Mouse (Mus musculus) lung, postnatal 25 days (tissue): Measurements from ENCODE around the gene Metap2.
"Not testable (repeated sequence)": the region's sequence is repeated elsewhere in the genome, so short reads cannot be mapped to it uniquely, and the experiment has no call there.

Experiments
- DNase-seq: peaks from one replicate; pipeline ENCODE4 v3.0.0; 2022; ENCODE audit warnings: low spot score

Metap2 gene

DNA sequence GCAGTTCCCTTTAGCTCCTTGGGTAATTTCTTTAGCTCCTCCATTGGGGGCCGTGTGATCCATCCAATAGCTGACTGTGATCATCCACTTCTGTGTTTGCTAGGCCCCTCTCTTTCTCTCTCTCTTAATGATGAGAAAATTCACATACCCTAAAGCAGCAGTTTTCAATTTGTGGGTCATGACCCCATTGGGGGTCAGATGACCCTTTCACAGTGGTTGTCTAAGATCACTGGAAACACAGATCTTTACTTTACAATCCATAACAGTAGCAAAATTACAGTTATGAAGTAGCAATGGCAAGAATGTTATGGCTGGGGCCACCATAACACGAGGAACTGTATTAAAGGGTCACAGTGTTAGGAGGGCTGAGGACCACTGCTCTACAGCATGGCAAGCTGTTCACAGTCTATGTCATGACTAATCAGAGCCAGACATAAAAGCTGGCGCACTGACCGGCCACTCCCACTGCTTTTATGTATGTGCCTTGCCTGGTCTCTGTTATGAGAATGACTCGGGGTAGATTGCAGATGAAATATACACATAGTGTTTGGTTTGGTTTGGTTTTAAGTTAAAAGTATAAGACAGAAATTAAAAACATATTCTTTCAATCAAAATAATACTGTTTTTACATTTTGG lies 13.0 kb upstream of the Metap2 start:
- DNase-seq, result no peak

DNA sequence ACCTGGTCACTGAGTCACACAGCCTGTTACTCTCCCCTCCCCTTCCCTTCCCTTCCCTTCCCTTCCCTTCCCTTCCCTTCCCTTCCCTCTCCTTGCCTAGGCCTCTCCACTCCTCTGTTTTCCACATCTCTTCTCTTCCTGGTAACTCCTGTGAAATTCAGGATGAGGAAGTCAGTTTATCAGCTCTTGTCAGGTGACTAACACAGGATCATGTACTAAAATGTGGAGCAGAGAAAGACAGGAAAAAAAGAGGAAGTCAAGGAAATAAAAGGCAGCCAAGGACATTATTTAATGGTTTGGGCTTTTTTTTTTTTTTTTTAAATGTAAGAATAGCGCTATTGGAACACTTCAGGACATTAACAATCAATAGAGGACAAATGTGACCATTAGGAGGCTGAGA lies 12.1 kb upstream of the Metap2 start:
- DNase-seq, result no peak

DNA sequence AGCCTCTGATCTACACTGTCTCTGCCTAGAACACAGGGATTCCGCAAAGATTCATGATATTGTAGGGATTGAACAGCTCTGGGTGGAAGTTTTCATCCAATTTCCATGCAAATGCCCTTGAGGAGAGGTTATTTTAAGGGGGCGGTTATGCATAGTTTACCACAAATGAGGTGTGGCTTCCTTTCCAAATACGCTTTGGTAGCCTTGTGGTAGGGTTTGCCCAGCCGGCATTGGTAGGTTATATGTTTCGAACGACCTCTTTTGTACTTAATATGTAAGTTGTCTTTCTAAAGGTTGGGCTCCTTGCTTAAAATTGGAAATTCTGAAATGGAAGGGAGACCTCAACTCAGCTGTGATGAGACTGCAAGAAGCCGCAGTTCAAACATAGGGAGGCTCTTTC lies 11.6 kb upstream of the Metap2 start:
- DNase-seq, result no peak

DNA sequence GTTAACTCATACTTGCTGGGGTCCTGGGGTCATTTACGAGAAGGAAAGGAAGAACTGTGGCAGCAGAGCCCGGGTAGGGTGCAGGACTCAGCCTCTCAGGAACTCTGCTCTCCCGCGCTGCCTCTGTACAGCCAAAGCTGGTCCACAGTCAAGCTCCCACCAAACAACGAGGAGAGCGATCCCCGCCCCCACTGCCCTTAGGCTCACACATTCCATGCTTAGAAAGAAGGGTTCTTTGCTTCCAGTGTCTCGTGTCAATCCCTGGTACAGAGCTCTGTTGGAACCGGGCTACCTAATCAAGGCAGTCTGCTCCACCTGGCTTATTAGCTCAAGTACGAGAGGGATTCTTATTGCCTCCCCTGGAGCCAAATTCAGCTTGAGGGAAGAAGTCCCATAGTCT lies 10.5 kb upstream of the Metap2 start:
- no peak for DNase-seq

DNA sequence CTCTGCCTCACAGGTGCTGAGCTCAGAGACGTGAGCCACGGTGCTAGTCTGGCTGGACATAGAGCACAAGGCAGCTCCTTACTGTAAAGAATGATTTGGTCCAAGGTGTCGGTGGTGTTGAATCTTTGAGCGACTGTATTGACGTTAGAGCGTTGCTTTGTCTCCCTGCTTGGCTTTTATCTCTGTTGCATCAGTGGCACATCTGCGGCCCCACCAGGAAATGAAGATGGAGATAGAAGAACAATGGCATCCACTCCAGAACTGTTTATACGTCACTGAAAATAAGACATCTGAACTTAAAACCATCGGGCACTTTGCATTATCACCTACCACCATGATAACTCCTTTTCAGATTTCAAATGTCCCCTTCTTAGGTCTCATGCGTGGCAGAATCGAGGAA lies 3.0 kb upstream of the Metap2 start:
- DNase-seq, result no peak

DNA sequence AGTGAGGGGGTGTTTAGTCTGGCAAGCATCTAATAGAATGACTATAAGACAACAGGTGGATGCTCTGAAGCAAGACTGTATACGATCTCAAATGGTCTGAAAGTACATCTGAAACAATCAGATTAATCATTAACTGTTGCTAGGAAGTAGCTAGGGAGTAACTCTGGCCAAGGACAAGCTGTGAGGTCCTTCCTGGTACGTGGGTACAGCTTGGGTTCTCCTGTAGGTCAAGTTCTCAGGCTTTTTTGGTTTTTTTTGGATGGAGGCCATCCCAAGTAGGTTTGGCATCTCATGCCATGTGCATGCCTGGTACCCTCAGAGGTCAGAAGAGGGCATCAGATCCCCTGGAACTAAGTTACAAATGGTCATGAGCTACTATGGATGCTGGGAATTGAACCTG lies 2.4 kb upstream of the Metap2 start:
- peak; percentile 36 for DNase-seq

DNA sequence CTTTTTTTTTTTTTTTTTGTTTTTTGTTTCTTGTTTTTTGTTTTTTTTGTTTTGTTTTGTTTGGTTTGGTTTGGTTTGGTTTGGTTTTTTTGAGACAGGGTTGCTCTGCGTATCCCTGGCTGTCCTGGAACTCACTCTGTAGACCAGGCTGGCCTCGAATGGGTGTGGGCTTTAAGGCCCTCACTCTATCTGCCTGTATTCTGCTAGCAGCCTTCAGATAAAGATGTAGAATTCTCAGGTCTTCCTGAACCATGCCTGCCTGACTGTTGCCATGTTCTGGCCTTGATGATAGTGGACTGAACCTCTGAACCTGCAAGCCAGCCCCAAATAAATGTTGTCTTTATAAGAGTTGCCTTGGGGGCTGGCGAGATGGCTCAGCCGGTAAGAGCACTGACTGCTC lies 4.3 kb downstream of the Metap2 start:
- no peak for DNase-seq

DNA sequence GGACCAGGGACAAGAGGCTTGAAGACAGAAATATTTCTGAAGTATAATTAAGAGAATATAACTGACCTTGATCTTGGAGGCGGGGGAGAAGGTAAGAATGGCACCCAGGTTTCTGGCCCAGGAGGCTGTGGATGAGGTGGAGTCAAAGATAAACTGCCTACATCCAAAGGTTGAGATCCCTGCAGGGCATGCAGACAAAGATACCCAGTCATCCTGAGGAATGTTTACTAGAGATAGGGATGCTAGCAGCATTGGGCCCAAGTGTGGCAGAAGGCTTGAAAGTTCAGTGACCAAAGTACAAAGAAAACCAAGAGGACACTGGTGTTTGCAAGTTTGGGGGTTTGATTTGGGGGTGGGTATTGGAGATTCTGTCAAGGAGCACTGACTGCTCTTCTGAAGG lies 5.9 kb downstream of the Metap2 start:
- DNase-seq, result no peak

DNA sequence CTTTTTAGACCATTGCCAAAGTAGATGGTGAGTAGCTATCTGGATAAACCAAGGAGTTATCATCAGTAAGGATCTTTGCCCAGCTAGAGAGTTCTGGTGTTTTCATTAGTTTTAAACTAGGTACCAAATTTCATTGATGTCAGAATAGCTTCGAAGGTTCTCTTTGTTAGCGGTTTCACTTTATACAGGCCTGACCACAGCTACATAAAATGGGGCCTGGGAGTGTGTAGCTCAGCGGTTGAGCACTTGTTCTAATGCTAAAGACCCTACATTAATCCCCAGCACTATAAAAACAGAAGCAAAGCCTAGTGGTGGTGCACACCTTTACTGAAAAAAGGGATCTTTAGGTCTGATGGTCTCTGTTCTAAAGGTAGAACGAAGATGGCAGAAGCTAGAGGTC lies 6.3 kb downstream of the Metap2 start:
- DNase-seq, result no peak

DNA sequence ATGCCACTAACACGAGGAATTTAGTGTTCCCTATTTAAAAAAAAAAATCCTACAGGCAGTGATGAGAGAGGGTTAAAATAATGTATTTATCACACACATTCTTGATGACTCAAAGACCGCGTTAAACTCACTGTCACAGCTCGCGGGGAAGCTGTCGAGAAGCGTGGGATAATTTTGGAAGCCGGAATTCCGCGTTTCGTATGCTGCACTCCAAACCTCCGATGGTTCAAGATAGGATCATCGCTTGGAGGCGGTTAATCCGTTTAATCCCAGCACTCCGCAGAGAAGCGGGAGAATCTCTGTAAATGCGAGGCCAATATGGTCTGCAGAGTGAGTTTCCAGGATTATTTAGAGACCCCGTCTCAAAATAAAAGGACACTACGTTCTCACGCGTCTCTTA lies 6.9 kb downstream of the Metap2 start:
- no peak for DNase-seq

DNA sequence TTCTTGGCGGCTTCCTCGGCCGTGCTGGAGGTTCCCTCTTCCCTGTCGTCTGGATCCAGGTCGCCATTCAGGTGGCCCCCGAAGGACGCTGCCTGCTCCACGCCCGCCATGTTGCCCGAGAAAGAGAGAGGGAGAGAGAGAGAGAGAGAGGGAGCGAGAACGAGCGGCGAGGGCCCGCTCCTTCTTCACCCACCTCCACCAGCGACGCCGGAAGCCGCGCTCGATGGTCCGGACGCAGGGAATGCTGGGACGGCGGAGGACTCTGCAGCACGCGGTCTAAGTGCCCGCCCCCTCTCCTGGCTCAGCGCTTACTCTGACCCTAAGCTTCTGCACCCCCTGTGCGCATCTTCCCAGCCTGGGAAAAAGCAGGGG lies 7.3 kb downstream of the Metap2 start:
- DNase-seq, result peak; percentile 85

DNA sequence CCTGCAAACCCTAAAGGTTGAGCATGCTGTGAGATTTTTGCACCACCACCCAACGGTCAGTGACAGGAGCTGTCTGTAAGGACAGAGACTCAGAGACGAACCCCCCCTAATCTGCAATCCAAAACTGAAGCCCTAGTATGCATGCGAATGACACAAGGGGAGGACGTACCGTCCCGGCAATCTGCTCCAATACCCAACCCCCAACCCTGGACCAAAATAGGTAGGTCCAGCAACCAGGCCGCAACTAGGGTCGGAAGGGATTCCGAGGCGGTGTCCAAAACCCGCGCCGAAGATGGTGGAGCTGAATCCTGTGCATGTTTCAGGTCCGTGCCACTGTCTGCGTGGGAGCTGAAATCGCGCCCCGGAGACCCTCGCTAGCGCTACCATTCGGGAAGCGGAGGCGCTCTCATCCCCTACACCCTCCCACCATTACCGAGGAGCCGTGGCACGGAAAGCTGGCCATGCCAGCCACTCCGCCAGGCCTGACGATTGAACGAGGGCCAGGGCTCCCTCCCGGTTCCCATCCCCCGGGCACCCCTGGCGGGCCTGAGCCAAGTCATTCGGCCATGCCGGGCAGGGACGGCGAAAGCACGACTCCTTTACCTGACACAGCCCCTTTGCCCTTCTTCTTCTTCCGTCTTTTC lies 7.8 kb downstream of the Metap2 start:
- no peak for DNase-seq

DNA sequence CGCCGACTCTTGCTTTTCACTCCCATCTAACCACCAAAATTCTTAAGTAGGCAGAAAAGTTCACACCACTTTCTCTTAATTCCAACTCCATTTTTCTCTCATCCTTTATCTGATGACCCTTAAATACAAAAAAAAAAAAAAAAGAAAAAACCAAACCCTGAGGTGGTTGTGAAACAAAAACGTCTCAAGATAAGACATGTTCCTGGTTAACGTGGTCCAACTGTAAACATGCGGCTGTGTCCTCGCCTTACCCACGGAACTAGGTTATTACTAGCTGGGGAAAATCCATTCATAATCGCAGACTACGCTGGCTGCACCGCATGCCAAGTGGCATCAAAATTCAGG lies 8.3 kb downstream of the Metap2 start:
- DNase-seq, result no peak

DNA sequence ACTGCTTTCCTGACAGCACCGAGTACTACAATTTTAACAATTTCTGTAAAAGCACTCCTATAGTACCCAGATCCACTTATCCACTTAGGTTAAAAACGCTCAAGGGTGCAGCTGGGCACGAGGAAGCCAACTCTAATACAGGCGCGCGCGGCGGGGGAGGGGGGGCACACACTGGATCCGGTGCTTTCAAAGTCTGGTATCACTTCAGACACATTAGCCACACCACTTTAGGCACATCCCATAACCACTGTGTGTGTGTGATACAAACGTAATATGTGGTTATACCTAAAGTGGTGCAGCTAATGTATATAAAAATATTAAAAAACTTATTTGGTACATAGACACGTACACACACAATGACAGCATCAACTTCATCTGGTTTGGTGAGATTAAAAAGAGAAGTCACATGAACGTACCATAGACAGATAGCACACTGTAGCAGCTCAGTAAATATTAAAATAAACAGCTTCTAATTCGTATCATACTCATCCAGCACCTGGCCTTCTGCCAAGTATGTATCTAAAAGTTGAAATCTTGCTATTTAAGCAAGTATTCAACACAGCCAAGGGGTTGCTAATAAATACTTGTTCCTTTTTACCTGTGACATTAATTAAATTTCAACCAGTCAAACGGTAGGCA lies 10.9 kb downstream of the Metap2 start:
- DNase-seq, result no peak

DNA sequence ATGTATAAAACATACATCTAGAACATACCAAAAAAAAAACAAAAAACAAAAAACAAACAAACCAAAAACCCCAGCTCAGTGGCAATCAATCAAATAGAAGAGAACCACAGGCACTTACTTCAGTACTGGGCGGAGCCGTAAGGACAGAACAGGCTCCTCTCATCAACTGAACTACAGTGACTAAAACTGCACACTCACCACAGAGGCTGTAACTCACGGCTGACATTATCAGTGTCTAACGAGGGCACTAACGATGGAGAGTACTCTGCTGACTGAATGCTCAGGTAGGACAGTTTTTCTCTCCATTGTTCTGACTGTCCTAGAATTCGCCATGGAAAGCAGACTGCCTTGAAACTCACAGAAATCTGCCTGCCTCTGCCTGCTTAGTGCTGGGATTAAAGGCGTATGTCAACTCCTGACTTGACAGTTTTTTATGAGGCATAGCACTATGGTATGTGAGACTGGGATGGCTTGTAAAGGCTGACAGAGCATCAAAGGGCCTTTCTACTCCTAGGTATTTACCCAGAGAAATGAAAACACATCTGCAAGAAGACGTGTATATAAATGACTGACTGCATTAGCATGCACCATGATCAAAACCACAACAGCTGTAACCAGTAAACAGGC lies 14.0 kb downstream of the Metap2 start:
- no peak for DNase-seq

DNA sequence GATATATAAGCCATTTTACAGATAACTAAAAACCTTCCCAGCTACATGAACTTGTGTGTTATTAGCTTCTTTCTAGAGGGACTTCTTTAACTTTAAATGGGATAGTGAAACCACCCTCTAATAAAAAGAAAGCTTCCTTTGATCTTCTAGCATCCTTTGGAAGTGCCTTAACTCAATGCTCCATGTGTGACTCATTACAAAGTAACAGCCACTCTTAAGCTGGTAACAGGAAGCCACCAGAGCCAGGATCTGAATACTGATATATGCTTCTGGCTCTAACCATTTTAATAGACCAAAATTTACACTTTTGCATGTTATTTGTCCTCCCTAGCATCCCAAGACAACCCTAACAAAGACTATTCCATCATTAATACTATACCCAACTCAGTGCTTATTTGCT lies 15.0 kb downstream of the Metap2 start:
- no peak for DNase-seq

DNA sequence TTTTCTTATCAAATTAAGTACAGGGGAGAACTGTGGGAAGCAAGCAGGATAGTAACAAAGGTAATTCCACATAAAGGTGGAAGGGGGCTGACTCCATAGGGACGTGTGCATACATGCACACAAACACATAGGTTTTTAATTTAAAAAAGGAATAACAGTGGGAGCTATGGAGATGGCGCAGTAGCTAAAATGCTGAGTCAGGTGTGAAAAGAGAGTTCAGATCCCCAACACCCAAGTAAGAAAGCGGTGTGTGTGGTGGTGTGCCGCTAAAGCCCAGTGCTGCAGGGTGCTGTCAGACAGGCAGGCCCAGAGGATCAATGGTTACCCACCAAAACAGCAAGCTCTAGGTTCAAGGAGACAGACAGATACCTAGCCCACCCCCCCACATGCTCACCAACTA lies 18.2 kb downstream of the Metap2 start:
- no peak for DNase-seq

DNA sequence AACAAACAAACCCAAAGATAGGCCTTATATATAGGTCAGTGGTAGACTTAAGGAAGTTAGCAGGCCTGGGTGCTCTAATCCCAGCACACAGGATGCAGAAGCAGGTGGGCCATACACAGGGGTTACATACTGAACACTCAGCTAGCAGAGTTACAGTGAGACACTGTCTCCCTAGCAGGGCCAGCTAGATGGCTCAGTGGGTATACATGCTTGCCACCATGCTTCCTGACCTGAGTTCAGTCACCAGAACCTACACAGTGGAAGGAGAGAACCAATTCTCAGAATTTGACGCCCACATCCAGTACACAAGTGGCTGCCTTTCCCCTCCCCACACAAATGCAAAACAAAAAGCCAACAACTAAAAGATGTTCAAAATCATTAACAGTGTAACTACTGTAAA lies 20.1 kb downstream of the Metap2 start:
- no peak for DNase-seq

DNA sequence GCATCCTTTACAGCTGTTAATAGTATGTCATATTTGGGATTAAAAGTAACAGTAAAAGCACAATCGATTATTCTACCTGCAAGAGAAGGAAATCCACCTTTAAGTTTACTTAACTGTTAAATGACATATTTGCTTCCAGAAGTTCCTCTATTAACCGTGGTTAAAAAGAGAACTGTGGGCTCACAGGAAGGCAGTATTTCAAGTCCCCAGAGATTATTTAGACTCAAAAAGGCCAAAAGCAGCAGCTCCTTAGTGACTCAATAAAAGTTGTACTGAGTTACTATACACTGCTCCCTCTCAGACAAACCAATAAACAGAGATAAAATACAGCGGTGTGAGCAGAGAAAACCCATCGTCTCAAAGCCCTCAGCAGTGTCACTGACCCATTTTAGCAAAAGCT lies 28.0 kb downstream of the Metap2 start:
- DNase-seq, result no peak

DNA sequence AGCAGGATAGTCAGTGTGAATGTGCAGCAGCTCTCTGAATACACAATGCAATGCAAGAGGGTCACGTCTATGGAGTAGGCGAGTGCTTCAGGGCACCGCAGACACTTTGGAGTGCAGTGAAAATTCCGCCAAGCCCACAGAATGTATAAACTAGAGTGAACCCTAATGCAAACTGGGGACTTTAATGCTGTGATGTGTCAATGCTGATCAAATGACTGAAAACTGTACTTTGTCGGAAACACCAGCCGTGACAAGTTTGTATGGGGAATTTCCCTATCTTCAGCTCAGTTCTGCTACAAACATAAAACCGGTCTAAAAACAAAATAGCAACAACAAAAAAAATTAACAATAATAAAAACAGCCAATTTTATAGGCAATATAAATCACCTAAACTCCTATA lies 28.5 kb downstream of the Metap2 start:
- DNase-seq, result no peak

DNA sequence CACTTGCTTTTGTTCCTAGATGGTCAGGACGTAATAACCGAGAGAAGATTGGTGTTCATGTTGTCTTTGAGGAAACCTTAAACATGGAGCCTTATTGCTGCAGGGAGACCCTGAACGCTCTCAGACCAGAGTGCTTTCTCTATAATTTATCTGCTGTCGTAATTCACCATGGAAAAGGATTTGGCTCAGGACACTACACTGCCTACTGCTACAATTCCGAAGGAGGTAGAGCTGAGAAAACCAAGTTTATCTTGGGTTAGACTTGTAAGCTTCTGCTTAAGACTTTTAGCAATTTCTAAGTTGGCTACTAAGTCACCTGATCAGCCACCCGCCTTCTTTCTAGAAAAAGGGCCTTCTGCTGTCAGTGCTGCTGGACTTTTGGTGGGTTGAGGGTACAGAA lies 40.8 kb downstream of the Metap2 start:
- no peak for DNase-seq

DNA sequence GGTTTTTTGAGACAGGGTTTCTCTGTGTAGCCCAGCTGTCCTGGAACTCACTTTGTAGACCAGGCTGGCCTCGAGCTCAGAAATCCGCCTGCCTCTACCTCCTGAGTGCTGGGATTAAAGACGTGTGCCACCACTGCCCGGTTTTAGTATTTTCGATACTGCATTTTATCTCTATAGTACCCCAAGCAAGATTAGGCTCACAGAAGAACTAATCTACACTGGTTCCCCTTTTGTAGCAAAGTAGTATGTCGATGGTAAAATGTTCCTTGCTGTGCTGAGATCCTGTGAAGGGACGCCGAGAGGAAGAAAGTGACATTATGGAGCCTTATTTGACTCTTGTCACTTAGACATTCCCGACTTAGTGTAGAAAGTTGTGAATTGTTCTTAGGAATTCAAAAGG lies 41.8 kb downstream of the Metap2 start:
- DNase-seq, result no peak

DNA sequence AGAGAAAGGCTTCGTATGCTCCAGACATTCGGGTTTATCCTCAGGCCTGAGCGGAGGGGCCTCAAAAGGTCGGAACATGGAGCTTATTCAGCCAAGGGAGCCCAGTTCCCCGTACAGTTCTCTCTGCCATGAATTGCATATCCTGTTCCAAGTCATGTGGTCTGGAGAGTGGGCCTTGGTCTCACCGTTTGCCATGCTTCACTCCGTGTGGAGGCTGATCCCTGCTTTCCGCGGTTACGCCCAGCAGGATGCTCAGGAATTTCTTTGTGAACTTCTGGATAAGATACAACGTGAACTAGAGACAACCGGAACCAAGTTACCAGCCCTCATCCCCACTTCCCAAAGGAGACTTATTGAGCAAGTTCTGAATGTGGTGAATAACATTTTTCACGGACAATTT lies 50.2 kb downstream of the Metap2 start:
- DNase-seq, result no peak

DNA sequence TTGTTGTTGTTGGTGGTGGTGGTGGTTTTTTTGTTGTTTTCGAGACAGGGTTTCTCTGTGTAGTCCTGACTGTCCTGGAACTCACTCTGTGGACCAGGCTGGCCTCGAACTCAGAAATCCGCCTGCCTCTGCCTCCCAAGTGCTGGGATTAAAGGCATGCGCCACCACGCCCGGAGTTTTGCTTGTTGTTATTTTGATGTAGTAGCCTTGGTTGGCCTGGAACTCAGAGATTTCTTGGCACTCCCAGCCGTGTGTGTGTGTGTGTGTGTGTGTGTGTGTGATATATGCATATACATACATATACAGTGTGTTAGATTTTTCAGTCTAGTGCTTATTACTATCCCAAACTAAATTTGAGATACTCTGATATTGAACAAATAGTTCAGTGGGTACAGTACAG lies 61.8 kb downstream of the Metap2 start:
- DNase-seq, result not testable (repeated sequence)
